Mouse (Mus musculus) A20 (cell line): ENCODE measurements around the gene Meis1.

Experiments
- DNase-seq: peaks from one replicate; pipeline ENCODE4 v3.0.0-alpha.2; 2011; ENCODE audit warnings: low read depth, low spot score

The Meis1 gene

GRCm38 (mm10) chr11:18990244-18990677, 28.5 kb downstream of the Meis1 start:
- no peak for DNase-seq

GRCm38 (mm10) chr11:18989669-18990243, 29.0 kb downstream of the Meis1 start:
- no peak for DNase-seq

- no peak for DNase-seq
Observed at GRCm38 (mm10) chr11:18988637-18989263, 30.0 kb downstream of the Meis1 start.

- DNase-seq = no peak
Observed at GRCm38 (mm10) chr11:18983813-18984212, 35.0 kb downstream of the Meis1 start.

DNA sequence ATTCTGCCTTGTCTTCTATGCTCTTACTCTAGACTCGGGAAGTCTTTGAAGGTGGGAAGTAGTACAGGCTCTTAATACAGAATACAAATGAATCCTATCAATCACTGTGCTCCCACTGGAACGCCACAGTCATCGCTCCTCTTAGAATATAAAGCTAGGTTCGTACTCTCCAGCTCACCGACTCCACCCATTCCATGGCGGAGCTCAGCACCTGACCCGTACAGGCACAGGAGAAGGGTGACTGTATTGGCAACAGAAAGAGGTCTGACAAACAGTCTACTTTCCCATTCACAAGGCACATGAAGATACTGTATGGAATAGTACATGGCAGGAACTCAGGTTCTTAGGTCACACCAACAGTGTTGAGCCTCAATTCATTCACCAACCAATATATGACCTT, 35.5 kb downstream of the Meis1 start:
- no peak for DNase-seq

DNA sequence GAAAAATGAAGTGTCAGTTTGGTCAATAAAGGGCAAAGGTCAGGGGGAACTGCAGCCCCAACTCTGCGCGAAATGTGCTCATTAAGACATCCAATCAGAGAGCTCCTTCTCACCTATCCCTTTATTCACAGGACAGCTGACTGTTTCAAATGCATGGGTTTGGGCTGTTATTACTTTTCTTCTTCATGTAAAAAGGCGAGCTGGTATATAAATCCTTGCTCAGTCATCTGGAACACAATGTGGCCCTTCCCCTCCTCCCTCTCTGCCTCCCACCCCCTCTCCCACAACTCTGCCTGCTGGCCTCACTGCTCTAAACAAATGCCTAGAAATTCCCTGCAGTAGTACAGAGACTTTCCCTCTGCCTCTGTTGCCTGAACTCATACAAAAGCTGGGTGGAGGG, 36.5 kb downstream of the Meis1 start:
- DNase-seq = no peak

- DNase-seq = no peak
Observed at GRCm38 (mm10) chr11:18981367-18981766, 37.4 kb downstream of the Meis1 start.

DNA sequence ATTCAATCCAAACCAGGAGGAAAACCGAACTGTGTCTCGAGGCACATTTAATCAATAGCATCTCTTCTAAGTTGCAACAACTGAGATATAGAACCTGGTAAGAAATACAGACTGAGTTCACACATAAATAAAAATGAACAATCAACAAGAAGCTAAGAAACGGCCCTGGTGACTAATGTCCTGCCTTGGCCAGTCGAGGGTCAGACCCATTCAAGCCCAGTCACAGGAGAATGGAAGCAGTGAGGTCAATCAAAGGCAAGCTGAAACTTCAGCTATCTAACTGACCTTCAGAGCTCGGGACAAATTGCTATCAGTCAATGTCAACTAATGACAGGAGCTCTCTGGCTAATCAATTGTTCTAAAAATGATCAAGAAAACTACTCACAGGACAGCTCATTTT, 38.2 kb downstream of the Meis1 start:
- no peak for DNase-seq

GRCm38 (mm10) chr11:18975087-18975486, 43.7 kb downstream of the Meis1 start:
- DNase-seq = no peak

- no peak for DNase-seq
Observed at GRCm38 (mm10) chr11:18973808-18974207, 45.0 kb downstream of the Meis1 start.

- DNase-seq = no peak
Observed at GRCm38 (mm10) chr11:18972968-18973367, 45.8 kb downstream of the Meis1 start.

DNA sequence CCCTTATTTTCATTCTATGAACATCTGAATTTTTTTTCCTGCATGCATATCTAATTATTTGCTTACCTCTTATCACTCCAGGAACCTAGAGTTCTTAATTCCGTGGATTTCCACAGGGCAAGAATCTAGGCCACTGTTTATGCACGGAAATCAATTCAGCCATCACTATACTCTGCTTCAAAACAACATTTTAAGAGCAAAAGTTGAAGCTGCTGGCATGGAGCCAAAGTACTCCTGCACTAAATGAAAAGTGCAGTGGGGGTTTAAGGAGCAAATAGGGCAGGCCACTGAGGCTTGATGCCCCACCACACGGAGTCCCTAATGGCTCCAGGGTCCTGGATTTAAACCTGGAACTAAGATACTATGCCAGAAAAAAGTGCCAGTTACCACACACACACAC, 47.2 kb downstream of the Meis1 start:
- DNase-seq = no peak

GRCm38 (mm10) chr11:18969920-18970336, 48.9 kb downstream of the Meis1 start:
- DNase-seq = no peak

DNA sequence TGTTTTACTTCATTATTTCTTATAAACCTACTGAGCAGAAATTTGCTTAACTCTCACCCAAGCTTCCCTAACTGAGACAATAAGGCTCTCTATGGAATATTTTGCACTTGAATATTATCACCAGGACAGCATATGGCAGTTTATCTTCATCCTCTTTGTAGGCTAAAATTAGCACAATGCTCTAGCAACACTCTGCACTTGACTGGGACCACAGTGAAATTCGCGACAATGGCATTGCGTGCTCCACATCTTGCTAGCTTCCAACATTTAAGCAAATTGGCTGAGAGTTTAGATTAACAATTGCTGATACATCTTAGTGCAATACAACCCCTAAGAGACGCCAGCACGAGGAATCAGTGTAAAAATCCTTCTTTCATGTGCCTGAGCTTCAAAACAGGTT, 54.4 kb downstream of the Meis1 start:
- DNase-seq = no peak

DNA sequence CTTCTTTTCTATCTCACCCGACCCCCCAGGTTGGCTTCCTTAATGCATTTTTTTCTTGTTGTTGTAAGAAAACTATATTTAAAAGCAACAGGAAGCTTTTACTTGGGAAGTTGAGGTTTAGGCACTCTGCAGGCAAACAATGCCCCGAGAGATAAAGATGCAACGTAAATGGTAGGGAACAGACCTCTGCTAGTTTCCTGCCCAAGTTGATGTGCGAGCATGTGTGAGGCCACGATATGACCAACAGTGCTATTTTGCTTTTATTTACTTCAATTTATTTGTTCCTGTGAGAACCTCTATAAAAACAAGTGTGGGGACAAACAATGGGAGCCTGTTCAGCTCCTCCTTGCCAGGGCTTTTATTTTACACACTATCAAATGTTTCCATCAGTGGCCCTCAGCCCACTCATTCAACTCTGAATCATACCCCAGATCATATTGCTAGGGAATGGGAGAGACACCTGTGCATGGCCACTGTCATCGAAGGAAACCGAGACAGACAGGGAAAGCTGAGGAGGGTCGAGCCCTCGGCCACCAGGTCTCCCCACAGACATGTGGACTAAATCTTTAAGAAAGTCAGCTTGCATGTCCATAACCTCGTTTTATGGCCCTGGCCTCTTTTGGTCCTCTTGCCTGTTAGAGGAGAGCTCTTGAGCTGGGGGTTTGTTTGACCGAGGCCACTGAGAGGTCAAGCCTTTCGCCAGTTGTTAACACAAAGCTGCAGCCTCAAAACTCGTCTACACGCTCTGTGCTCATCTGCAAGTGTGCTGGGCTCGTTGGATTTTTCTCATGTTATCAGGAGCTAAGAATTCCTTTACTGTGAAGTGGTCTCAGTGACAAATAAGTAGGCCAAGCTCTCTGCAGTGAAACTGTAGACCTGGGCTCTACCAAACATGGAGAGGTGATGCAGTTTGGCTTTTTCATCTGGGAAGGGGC, 55.3 kb downstream of the Meis1 start:
- DNase-seq = no peak

DNA sequence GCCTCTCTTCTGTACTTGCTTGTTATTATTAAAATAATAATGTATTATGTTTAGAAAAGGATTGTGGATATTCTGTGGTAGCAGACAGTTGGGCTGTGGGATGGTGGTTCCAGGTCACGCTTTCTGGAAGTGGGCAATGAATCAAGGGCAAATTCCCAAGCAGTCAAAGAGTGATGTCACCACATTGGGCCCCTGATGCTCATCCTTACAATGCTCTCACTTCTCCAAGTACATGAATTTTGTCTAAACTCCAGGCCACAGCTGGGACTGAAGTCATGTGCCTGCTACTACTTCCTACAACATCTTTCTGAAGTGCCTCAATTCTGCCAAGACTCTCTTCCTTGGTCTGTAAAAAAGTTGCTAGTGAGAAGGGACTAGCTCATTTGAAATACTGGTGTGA, 59.3 kb downstream of the Meis1 start:
- DNase-seq = no peak

GRCm38 (mm10) chr11:18957805-18958770, 60.7 kb downstream of the Meis1 start:
- DNase-seq = no peak

GRCm38 (mm10) chr11:18957097-18957804, 61.5 kb downstream of the Meis1 start:
- DNase-seq = no peak

DNA sequence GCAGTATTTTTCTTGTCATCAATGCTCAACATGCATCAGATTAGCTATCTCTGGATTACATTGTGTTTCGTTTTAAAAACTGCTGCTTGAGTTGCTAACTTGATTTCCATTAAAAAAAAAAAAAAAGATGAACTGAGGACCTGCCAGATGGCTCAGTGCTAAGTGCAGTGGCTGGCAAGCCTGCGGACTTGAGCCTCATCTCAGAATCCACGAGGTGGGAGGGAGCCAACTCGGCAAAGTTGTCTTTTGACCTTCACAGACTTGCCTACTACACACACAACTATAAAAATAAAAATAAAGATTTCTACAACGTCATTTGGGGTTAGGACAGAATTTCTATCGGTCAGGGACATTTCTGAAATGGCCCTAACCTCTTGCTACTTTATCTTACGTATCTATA, 62.8 kb downstream of the Meis1 start:
- DNase-seq = no peak

GRCm38 (mm10) chr11:18954852-18955251, 63.9 kb downstream of the Meis1 start:
- no peak for DNase-seq

- no peak for DNase-seq
Observed at GRCm38 (mm10) chr11:18953892-18954291, 64.9 kb downstream of the Meis1 start.
